Mouse (Mus musculus) brain, embryonic 14.5 days (tissue): ENCODE measurements at regions not wholly inside any gene's neighbourhood (a gene's known extent, or its start where the extent isn't known, plus 50 kb on each side); places are given as distances from the start of the nearest gene placed in this dataset.

Experiments
- CTCF ChIP-seq: fragments of 200-500 bp; IDR thresholded peaks from 2 replicates; pipeline ENCODE4 v1.5.1; 2012; ENCODE audit warnings: inconsistent platforms, mild to moderate bottlenecking, moderate library complexity, borderline replicate concordance; ENCODE audit not compliant: insufficient read depth, insufficient read length; ENCODE audit errors: extremely low read depth
- POLR2A ChIP-seq: fragments of 200-500 bp; IDR thresholded peaks from 2 replicates; pipeline ENCODE4 v1.6.1; 2012; ENCODE audit warnings: mild to moderate bottlenecking, inconsistent platforms, borderline replicate concordance; ENCODE audit not compliant: poor library complexity, insufficient read depth, insufficient read length, severe bottlenecking; ENCODE audit errors: extremely low read depth

GRCm38 (mm10) chr17:77593807-77594206, 606.2 kb upstream of the Crim1 start:
- TF ChIP-seq CTCF: no peak
- TF ChIP-seq POLR2A: no peak
